Mouse (Mus musculus) kidney, adult 2 months (tissue): Measurements from ENCODE around the gene Prkch.

Source experiments
- CTCF ChIP-seq: fragments of 200-500 bp; conservative IDR thresholded peaks from 2 replicates; pipeline ENCODE4 v1.5.1; 2011; ENCODE audit warnings: low read depth, mild to moderate bottlenecking, control low read depth, low read length, moderate library complexity, mixed read lengths; ENCODE audit not compliant: insufficient read depth, insufficient read length
- POLR2A ChIP-seq: fragments of 200-500 bp; IDR thresholded peaks from one replicate; pipeline ENCODE4 v1.6.1; 2011; ENCODE audit warnings: low read depth, low read length, control low read depth

DNA sequence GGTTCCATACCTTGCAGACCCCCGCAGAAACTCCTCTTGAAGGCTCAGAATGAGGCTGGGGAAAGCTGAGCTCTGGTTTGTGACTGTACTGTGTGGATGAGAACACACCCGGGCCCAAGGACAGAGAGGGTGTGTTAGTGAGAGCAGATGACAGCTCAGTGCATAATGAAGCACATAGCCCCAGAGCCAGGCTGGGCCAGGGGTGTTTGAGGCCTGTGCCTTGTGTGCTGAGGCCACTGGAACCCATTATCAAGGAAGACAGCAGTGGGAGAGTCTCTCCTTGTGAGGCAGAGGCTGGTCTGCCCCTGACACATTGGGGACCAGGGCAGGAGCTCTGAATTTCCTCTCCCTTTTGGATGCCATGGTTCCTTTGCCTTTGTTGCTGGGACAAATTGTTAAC lies 231.3 kb downstream of the Prkch start:
- TF ChIP-seq POLR2A = no peak
- no peak for TF ChIP-seq CTCF
